Mouse (Mus musculus): ENCODE measurements at regions not wholly inside any gene's neighbourhood (a gene's known extent, or its start where the extent isn't known, plus 50 kb on each side); places are given as distances from the start of the nearest gene placed in this dataset.

DNA sequence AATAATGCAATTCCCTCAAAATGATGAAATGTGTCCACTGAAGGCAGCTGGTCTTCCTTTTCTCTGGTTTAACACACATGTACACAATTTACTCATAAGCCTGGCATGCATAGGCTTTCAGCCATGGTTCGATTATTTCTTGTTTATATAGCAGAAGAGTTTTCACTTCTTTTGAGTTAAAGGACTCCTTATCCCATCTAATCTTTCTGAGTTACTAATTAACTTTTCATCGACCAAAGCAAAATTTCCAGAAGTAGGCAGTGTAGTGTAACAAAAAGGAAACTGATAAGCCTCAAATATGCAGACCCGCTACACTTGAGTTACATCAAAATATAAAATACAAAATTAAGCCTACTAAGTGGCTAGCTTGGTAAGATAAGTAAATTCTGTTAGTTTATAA lies 620.5 kb upstream of the Akr1e1 start:
- DNase-seq (ENCODE audit: low spot score) = no peak

DNA sequence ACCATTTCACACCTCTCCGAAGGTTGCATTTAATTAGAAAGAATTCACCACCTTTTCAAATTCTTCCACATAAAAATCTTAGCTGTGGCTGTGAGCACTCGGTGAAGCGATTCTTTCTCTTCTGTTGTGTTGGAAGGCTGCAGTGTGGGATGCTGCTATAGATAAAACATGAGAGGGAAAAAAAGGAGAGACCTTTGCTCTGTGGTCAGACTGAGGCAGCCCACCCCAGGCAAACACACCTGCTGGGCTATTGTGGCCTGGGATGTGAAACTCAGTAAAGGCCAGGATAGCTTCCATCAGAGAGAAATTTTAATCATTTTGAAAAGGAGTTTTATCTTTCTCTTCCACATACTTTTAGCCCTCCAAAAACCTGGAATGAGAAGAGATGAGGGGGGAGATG lies 625.3 kb upstream of the Akr1e1 start:
- no peak for DNase-seq (ENCODE audit: low spot score)

DNA sequence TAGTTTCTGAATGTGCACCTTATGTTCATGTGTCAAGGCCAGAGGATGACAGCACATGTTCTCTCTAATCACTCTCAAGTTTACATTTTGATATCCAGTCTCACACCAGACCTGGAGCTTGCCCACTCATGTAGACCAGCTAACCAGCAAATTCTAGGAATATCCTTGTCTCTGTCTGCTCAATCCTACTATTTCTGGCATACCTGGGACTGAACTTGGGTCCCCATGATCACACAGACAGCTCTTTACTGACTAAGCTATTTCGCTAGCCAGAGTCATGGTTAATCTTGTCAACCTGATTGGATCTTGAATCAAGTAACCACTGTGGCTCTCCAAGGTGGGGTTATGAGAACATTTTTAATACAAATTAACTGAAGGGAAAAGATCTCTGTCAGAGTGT lies 625.9 kb upstream of the Klf6 start:
- DNase-seq (ENCODE audit: low spot score) = no peak

DNA sequence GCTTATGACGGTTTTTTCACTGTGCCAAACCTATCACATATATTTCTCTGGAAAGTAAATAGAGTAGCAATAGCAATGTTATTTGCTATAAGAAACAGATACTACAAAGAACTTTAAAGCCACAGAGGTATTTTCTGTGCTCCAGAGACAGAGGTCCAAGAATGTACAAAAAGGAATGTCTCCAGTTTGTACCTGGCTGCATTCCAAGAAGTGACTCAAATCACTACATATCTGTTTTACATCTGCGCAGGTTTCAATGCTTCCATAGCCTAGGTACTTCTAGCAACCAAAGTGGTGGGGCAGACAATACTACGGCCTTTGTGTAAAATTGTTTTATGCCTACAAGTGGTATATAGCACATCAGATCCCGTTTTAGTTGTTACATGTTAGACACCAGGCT lies 620.7 kb upstream of the Klf6 start:
- no peak for DNase-seq (ENCODE audit: low spot score)

GRCm38 (mm10) chr13:5242782-5243181 lies 618.5 kb upstream of the Klf6 start:
- no peak for DNase-seq (ENCODE audit: low spot score)

DNA sequence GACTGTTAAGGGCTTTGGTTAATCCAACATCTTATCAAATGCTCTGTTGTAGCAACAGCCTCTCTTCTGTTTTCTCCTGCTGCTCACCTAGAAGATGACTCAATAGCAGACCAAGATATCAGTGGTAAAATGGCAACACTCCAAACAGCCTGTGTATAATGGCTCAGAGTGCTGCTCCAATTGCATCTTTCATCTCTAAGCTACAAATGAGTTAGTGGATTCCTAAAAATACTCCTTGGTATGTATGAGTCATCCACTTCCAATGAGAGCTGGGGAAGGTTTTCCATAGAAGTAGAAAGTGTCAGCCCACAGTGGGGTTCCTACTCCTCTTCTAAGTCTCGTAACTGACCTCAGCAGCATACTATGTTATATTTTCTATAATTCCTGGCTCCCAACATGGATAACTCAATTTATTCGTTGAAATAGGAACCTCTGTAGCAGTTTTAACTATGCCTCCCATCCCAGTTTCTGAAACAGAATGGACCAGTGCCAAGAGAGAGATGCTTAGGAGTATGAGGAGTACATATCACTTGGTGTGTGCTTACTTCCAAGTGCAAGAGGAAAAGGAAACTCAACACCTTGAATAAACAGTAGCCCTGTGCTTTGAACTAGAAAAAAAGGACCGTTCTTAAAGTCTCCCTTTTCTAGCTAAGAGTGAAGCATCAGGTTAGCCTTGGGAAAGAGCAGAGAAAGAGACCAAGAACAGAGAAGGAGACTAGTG lies 612.5 kb upstream of the Klf6 start:
- no peak for DNase-seq (ENCODE audit: low spot score)

- no peak for DNase-seq (ENCODE audit: low spot score)
Measured at GRCm38 (mm10) chr13:5257891-5258660, 603.2 kb upstream of the Klf6 start.

DNA sequence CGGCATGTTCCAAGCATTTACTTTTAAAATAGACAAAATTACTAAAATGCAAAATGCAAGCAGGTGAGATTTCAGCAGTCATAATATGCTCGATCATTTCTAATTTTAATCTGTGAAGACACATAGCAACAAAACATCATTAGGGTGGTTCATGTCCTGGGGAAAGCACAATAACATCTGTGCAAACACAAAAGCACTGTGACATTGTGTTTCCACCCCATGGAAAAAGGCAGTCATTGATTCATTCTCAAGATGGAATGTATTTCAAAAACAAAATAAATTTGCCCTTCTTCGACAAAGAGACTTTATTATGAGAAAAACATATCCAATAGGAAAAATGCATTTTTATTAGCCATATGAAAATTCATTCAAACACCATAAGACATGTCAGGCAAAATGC lies 601.5 kb upstream of the Klf6 start:
- no peak for DNase-seq (ENCODE audit: low spot score)

DNA sequence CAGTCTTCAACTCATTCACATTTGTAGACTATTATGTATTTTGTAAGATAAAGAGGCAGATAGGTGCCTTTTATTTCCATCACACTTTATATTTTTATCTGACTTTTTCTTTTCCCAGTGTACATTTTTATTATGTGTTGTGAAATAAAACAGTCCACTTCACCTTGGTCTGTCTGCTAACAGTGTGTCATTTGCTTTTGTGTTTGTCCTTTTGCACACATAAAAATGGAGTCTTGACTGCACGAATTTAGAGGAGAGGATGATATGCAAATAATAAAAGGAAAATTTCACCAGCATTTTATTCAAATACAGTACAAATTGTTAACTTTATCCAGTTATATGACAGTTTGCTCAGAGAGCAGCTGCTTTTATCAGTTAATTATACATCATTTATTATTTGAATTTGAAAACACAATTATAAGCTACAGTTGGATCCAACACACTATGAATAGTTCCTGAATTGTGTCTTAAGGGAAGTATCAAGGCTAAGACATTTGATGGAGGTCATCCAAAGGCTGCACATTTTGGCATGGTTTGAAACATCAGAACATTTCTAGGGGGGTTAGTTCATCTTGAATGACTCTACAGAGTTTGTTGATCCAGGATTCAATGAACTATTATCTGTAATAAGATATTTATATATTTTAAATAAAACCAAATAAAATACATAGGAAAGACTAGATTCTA lies 588.6 kb upstream of the Klf6 start:
- DNase-seq (ENCODE audit: low spot score) = no peak

GRCm38 (mm10) chr13:5276564-5276963 lies 584.7 kb upstream of the Klf6 start:
- DNase-seq (ENCODE audit: low spot score) = no peak

- DNase-seq (ENCODE audit: low spot score) = no peak
Measured at GRCm38 (mm10) chr13:5289753-5290449, 571.4 kb upstream of the Klf6 start.

DNA sequence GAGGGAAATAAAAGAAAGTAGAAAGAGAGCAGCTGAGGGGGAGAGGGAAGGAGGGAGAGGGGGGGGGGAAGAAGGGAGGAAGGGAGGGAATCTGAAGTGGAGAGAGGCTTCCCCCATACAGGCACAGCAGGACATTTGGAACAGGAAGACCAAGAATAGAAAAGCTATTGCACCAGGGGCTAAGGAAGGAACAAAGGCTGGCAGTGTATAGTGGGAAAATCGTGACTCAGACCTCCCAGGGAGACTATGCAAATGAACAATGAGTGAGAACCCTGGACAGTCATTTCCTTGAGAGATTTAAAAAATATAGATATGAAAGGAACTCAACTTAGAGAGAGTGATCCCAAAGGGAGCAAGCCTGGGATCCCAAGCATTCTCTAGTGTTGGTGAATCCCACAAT lies 559.1 kb upstream of the Klf6 start:
- DNase-seq (ENCODE audit: low spot score) = no peak

DNA sequence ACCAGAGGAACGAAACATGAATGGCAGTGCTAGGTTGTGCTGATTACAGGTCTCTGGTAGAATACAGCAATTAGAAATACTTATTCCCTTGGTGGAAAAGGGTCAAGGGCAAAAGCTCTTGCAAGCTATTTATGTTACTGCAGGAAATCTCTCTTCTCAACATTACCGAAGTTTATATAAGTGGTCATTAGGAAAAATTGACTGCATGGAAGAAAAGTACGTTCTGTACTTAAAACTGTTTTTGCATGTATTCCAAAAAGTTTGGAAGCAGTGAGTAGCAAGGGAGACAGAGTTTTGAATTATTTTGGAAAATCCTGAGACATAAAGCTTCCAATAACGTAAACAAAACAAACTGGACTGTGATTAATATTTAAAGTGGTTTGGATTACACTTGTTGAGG lies 554.6 kb upstream of the Klf6 start:
- DNase-seq (ENCODE audit: low spot score) = no peak

DNA sequence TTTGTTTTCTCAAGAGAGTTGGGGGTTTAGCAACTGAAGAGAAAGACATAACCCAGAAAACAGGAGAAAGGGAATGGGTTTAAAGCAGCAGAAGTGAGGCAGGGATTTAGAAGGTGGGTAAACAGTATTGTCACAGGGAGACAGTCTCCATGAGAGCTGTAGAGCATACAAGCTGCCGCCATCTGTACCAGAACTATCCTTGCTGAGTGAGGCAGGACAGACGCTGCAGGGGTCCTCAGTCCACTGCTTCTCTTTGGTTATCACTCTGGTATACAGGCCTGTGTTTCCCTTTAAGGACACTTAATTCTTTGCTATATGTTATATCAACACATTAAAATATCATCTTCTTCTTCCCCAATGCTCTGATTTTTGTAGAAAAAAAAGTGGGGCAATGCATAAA lies 548.0 kb upstream of the Klf6 start:
- DNase-seq (ENCODE audit: low spot score) = no peak

- DNase-seq (ENCODE audit: low spot score) = no peak
Measured at GRCm38 (mm10) chr13:5315011-5315410, 546.3 kb upstream of the Klf6 start.

DNA sequence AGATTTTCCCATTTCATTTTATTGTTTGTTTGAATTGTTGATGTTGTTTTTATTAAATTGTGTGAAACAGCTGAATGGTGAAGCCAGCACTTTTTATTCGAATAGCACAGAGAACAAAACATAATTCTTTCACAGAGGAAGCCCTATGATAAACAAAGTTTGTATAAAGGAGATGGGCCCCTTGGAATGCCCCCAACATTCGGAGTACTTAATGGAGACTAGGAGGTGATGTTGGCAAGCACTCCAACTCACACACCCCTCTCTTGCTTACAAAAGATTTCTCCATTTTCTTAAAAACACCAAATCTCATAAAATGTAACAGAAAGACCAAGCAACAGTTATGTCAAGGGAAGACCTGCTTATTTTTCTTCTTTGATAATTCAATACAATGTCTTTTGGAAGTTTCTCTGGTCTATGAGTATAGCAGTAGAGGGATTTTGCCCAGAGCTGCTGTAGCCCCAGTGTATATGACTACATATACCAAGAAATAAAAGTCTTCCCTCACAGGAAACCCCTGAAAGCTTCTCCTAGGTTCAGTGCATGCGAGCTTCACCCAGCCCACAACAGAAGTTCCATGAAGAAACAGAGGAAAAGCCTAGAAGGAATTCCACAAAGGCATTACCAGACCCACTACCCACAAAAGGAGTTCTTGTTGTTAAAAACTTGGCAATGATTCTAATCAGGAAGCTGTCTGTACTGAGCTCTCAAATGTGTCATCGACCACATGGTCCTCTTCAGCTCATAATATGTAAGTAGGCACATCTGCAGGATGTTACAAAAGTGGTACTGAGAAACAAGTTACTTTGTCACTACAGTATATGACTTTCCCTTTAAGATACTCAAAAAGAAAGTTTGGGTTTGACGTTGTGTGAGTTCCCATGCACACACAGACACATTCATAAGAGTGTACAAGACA lies 543.1 kb upstream of the Klf6 start:
- DNase-seq (ENCODE audit: low spot score) = no peak

- no peak for DNase-seq (ENCODE audit: low spot score)
Measured at GRCm38 (mm10) chr13:5345712-5346111, 515.6 kb upstream of the Klf6 start.

- no peak for DNase-seq (ENCODE audit: low spot score)
Measured at GRCm38 (mm10) chr13:5347503-5348469, 513.5 kb upstream of the Klf6 start.

DNA sequence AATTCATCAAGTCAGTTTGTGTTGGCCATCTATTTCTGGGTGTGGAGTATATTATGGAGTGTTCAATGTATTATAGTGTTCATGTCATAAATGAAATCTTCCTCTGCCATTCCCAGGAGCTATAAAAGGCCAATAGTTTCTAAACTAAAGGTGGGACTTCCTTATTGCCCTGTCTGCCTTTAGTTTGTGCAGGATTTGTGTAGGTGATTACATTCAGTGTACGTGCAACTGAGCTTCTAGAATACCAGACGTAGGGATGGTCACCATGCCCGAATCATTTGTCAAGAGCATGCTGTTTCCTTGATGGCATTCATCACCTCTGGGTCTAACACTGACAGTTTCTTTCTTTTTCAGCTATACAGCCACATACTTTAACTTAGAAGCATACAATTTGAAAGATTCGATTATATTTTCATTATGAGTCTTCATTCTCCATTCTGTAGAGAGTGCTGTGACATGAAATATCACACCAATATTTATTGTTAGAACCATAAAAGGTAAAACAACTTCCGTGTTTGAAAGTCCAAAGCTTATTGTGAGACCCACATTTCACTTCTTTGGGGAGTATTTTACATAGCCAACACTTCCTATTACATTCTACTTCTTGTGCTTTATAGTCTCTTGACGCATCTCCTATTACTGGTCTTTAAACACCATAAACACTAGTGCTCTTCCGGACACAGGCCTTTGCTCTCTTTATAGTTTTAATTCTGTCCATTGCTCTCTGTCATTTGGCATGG lies 494.1 kb upstream of the Klf6 start:
- no peak for DNase-seq (ENCODE audit: low spot score)

DNA sequence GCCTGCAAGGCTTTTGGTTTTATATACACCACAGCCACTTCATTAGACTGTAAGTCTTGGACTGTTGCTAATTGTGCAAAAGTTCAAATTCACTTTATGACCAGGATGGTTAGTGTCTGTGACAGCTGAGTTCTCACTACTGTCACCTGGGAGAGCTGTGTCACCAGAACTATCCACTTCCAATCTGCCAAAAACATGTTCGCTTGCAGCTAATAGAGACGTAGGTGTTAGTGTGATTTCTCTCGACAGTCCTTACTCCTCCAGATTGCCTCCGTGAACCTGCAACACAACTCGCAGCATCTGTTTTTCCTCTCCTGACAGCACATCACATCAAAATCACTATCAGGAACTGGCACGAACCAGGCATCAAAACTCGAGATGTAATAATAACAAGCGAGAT lies 491.3 kb upstream of the Klf6 start:
- DNase-seq (ENCODE audit: low spot score) = no peak
